Mouse (Mus musculus) adrenal gland, adult (tissue): Measurements from ENCODE around the gene Snai1.

ENCODE experiments used
- DNase-seq, 2 experiments: peaks; one replicate each; pipeline ENCODE4 v3.0.0; 2022 to 2023; ENCODE audit warnings: low spot score in 1 of 2; ENCODE audit not compliant: inconsistent age in 2 of 2

Snai1 gene

DNA sequence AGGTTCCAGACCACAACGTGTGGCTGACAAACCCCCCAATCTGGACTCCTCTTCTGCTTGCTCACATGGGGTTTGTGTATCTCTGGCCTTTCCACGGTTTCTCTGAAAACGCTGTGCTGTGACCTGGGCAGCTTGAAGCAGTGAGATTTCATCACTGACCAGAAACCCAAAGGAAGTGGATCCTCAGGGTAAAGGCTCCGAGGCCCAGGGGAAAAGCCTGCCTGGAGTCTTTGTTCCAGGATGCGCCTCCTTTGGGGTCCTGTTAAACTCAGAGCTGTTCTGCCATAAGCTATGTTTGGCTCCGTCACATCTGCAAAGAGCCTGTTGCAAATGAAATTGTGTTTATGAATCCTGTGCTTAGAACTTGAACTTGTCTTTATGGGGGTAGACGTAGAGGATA, 11.0 kb downstream of the Snai1 start:
- no peak for DNase-seq

- peak; percentile 43 to 70 for DNase-seq
Measured at GRCm38 (mm10) chr2:167550341-167550854, 12.4 kb downstream of the Snai1 start.

GRCm38 (mm10) chr2:167551342-167551920, 13.4 kb downstream of the Snai1 start:
- DNase-seq: no peak

DNA sequence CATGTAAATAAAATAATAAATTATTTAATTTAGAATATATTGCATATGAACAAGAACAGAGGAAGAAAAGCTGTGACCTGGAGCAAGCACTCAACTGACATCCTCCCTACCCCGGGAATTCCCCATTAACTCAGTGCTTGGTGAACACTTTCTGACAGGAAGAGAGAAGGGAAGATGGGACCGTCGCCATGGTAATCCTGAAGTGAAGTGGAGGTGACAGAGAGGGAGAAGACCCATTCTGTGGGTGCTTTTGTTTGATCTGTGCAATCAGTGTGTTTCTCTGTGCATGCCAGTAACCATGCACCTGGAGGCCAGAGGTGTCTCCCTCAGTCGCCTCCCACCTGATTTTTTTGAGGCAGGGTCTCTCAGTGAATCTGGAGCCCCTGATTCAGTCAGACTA, 14.3 kb downstream of the Snai1 start:
- DNase-seq: no peak

DNA sequence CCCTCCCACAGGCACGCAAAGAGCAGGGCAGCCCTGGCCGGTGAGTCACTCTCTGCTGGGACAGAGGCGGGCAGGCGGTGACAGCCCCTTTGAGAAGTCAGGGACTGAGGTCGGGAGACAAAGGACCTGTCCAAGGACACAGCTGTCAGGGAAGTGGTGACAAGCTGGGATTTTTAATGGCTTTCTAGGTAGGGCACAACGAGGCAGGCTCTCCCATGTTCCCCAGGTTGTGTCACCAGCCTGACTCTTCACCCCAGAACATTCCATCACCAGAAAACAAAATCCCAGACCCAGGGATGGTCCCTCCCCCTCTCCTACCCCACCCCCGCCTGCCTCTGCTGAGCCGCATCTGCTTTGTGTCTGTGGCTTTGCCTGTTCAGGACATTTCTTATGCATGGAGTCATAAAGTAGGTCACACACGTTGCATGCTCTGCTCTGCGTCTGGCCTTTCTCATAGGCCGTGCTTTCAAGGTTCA, 15.0 kb downstream of the Snai1 start:
- peak; percentile 92 to 93 for DNase-seq

GRCm38 (mm10) chr2:167555766-167556165, 17.8 kb downstream of the Snai1 start:
- no peak for DNase-seq

DNA sequence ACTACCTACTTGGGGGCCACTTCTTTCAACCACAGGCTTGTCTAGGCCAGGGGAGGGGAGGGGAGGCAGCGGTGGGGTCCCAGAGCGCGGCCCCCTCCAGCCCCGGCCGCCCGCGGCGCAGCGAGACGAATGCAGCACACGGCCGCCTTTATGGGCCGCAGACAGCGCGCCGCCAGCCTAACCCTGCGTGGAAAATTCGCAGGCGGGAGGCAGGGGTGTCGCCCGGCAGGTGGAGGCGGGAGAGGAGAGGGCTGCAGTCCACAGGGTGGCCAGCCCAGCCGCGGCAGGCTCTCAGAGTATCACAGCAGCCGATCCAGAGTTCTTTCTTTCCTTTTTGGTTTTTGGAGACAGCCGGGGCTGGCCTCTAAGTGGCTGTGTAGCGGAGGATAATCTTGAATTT, 21.4 kb downstream of the Snai1 start:
- no peak for DNase-seq

DNA sequence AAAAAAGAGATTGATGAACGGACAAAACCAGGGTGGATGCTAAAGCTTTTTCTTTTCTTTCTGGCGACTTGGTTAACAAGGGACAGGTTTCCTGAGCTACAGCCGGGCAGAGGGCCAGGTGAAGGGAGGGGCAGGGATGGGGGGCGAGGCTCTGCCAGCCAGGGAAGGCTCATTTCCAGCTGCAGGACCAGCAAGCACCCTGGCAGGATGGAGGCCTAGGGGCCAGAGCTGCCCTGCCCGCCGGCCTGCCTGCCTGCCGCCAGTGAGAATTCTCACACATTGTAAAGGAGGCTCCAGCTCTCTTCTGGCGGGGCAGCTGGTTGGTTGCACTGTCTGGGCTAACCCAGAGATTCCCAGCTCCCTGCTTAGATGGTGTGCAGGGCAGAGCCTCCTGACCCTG, 24.1 kb downstream of the Snai1 start:
- peak in 1 of 2 experiments; percentile 73 for DNase-seq

DNA sequence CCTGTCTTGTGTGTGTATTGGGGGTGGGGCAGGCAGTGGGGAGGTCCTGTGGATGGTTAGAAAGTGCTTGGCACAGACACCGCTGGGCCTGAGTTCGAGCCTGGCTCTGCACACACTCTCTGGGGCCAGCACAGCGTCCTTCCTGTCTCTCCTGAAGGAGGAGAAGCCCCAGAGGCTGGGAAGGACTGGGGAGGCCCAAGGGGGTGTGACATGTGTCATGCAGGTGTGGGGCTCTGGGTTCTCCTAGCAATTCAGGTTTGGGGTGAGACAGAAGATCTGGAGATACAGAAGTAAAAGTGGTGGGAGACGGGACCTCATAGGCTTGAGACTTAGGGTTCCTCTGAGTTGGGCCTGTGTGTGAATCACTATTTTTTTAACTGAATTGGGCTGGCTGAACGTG, 25.0 kb downstream of the Snai1 start:
- DNase-seq: no peak

- DNase-seq: no peak
Measured at GRCm38 (mm10) chr2:167563703-167564102, 25.7 kb downstream of the Snai1 start.

- DNase-seq: no peak
Measured at GRCm38 (mm10) chr2:167564551-167565311, 26.7 kb downstream of the Snai1 start.

- DNase-seq: no peak
Measured at GRCm38 (mm10) chr2:167565312-167565656, 27.3 kb downstream of the Snai1 start.

GRCm38 (mm10) chr2:167565682-167566081, 27.7 kb downstream of the Snai1 start:
- peak in 1 of 2 experiments; percentile 69 for DNase-seq

- DNase-seq: no peak
Measured at GRCm38 (mm10) chr2:167568112-167568511, 30.1 kb downstream of the Snai1 start.

DNA sequence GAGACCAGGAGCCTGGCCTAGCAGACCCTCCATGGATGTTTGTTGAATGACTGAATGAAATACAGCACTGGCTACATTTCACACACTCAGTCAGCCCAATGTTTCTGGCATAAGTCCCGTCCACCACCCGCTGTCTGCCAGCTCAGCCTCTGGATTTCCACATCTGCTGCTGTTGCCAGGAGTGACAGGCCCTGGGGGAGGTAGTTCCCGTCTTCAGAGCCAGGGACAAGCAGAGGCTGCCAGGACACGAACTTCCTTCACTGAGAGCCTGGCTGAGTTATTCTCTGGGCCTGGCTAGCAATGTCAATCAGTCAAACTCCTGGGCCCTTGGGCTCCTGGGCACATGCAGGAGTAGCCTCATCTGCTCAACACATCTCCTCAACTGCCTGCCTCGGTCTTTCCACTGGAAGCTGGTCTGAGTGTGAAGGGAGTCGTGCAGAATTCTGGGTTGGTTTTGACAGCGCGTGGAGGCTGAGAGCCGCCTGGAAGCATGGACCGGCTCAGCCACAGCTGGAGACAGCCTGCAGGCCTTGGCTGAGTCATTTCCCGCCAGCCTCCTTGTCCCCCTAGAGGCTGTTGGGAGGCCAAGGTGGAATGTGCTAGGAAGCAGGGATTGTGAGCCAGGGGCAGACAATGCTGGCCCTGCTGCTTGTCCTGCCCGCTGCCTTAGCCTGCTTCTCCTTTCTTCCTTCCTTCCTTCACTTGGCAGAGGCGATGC, 32.1 kb downstream of the Snai1 start:
- peak; percentile 89 to 96 for DNase-seq

DNA sequence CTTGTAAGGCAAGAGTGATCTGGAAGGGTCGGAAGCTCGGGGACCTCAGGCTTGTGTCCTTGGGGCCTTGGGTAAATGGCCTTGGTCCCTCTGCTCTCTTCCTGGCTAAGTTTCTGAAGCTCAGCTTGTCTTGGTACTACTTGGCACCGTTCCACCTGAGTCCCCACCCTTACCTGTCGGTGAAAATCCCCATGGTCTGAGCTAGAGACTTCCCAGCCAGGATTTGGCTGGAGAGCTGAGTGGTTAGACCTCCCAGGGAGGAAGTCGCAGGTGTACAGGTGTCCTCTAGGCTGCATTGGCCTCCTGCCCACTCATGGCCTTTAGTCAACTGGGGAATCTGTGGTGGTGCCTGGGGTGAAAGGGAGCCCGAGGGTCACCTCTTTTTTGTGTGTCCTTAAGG, 32.8 kb downstream of the Snai1 start:
- peak; percentile 48 to 79 for DNase-seq

- no peak for DNase-seq
Measured at GRCm38 (mm10) chr2:167571442-167572220, 33.6 kb downstream of the Snai1 start.

GRCm38 (mm10) chr2:167574814-167575213, 36.8 kb downstream of the Snai1 start:
- DNase-seq: peak; percentile 75 to 84

DNA sequence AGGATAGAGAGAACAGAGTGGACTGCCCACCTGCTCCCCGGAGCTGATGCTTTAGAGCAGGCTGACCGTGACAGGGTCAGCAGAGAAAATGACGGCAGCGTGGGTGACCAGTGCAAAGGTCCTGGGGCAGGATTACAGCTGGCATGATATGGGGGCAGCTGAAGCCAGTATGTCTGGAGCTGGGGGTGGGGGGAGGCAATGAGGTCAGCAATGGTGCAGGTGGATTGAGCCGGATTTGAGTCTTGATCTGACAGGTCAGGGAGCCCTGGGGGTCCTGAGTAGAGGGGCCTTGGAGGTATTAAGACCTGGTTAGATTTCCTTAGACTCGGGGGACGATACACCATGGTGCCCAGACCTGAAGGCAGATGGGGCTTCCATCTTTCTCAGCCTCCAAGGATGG, 37.6 kb downstream of the Snai1 start:
- peak in 1 of 2 experiments; percentile 6 for DNase-seq

DNA sequence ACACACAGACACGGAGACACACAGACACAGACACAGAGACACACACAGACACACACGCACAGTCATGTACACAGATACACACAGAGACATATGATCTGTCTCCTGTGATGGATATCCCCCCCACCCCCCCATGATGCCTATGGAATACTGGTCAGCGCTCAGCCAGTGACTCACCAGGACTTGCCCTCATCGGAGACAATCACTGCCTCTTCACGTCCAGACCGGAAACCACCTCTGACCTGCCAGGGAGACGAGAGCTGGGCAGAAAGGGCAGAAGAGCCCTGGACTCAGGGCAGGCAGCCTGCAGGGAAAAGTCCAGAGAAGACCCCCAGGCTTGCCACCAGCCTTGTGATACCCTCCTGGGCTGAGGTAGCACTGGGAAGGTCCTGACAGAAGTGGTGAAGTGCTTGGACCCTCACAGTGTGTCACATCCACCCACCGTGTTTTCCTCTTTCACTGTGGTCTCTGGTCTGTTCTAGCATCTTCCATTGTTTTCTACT, 38.2 kb downstream of the Snai1 start:
- peak in 1 of 2 experiments; percentile 15 for DNase-seq
